ENCODE assay signal across 18 mouse cellular contexts in genomic region chr11:67574344-67574743, GRCm38 (mm10).
"Had no signal": no experiment of that assay in that cellular context is flagged by ENCODE, and none has a peak within 500 bp of the region (broad histone marks: within the 10 kb centered on the region; RNA-seq: fewer than 3 reads in every experiment).

No protein-coding gene starts in this region.

- H3K36me3 ChIP-seq: kidney, embryonic 15.5 days; limb, embryonic 12.5 days; limb, embryonic 15.5 days; liver, embryonic 15.5 days; midbrain, embryonic 12.5 days had no signal

- ATAC-seq: inflammation-experienced regulatory T-cells, adult 6 months; midbrain, embryonic 16.5 days had no signal

- DNase-seq: kidney, adult 11 months; kidney, adult 8-10 months; kidney, postnatal 10 days; kidney, postnatal 36 days; left cerebral cortex, postnatal 4 days; lung, adult 2 months; lung, postnatal 10 days; thymus, adult 18-20 months; thymus, postnatal 36 days had no signal

- H3K4me3 ChIP-seq: kidney, embryonic 15.5 days; limb, embryonic 12.5 days; limb, embryonic 15.5 days; liver, embryonic 15.5 days; midbrain, embryonic 12.5 days had no signal

- H3K27me3 ChIP-seq: kidney, embryonic 15.5 days; limb, embryonic 12.5 days; limb, embryonic 15.5 days; liver, embryonic 15.5 days; midbrain, embryonic 12.5 days had no signal

- H3K4me2 ChIP-seq: kidney, embryonic 15.5 days; limb, embryonic 12.5 days; limb, embryonic 15.5 days; liver, embryonic 11.5 days; liver, embryonic 15.5 days; midbrain, embryonic 12.5 days had no signal

- H3K9ac ChIP-seq: kidney, embryonic 15.5 days; limb, embryonic 12.5 days; limb, embryonic 15.5 days; liver, embryonic 15.5 days; midbrain, embryonic 12.5 days had no signal

- H3K9me3 ChIP-seq: kidney, embryonic 15.5 days; limb, embryonic 12.5 days; limb, embryonic 15.5 days; liver, embryonic 15.5 days; midbrain, embryonic 12.5 days had no signal

- H3K27ac ChIP-seq: kidney, embryonic 15.5 days; limb, embryonic 12.5 days; limb, embryonic 15.5 days; liver, embryonic 15.5 days; macrophage; midbrain, embryonic 12.5 days had no signal
